Mouse (Mus musculus) liver, embryonic 14.5 days (tissue): ENCODE results near the gene Olfr1033.

Source experiments
- CTCF ChIP-seq: IDR thresholded peaks from 2 replicates; pipeline ENCODE4 v1.5.1; 2016; ENCODE audit warnings: antibody characterized with exemption, low read depth, control low read depth
- EP300 ChIP-seq: IDR thresholded peaks from 2 replicates; pipeline ENCODE4 v1.6.1; 2016; ENCODE audit warnings: antibody characterized with exemption, low read depth

DNA sequence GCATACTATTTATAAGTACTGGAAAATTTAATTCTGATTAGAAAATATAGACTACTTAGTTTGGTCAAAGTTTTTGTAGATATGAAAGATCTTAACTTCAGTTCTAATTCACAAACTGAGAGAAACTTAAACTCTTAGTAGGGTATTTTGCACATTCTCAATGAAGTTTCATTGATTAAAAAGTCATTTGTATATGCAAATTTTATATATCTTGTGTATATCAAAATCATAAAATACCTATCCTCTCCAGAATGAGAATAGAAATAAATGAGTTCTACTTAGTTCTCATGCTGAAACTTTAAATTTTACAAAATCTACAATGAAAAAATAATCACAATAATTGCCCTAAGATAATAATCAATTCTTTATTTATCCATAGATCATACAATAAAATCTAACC is 25.1 kb downstream of the Olfr1033 start, which contains the start of gene Olfr1034:
- TF ChIP-seq CTCF (no peak), EP300 (no peak)
